Mouse (Mus musculus) CH12.LX (cell line): ENCODE data around the gene Maats1. TPM values are rescaled to one million over a fixed set of nuclear protein-coding genes. Genes with fewer than 3 reads are reported as not detected.

Experiments used
- DNase-seq: peaks from one replicate; pipeline ENCODE4 v3.0.0-alpha.2; 2013; ENCODE audit errors: extremely low read depth
- H3K27ac ChIP-seq: 2 replicates; pipeline ENCODE4 v1.5.1; 2012; ENCODE audit warnings: low read depth, mild to moderate bottlenecking, control low read depth, moderate library complexity; ENCODE audit not compliant: insufficient read depth
- H3K27me3 ChIP-seq: replicated peaks from 2 replicates; pipeline ENCODE3; 2012; ENCODE audit warnings: inconsistent platforms
- H3K36me3 ChIP-seq, 2 experiments: replicated peaks in 1 of 2; 2 replicates each; pipeline versions ENCODE3 to v1.6.1; 2012; ENCODE audit warnings: inconsistent platforms in 1 of 2, low read length in 1 of 2, mild to moderate bottlenecking in 1 of 2, mixed read lengths in 1 of 2, moderate library complexity in 1 of 2; ENCODE audit not compliant: control insufficient read depth in 1 of 2, insufficient read depth in 1 of 2
- H3K4me1 ChIP-seq, 2 experiments: 2 replicates each; pipeline ENCODE4 v1.6.1; 2012; ENCODE audit warnings: inconsistent platforms in 1 of 2, moderate library complexity in 1 of 2; ENCODE audit not compliant: insufficient read depth in 2 of 2, control insufficient read depth in 1 of 2
- H3K4me2 ChIP-seq: 2 replicates; pipeline ENCODE4 v1.6.1; 2012; ENCODE audit warnings: low read depth, mild to moderate bottlenecking, control low read depth; ENCODE audit not compliant: poor library complexity, insufficient read depth, severe bottlenecking
- H3K4me3 ChIP-seq, 3 experiments: fragments of 150-350 bp in 1 of 3; sonication (generic) in 1 of 3; replicated peaks in 1 of 3; 2 replicates each; pipeline versions ENCODE3 to v1.5.1; 2011 to 2012; ENCODE audit warnings: low read depth in 2 of 3, low read length in 2 of 3, mild to moderate bottlenecking in 2 of 3, moderate library complexity in 2 of 3, control low read depth in 1 of 3, improper control_type of control experiment in 1 of 3, inconsistent platforms in 1 of 3, mixed read lengths in 1 of 3; ENCODE audit not compliant: poor library complexity in 1 of 3
- H3K79me2 ChIP-seq: replicated peaks from 2 replicates; pipeline ENCODE4 v1.6.1; 2012; ENCODE audit warnings: mild to moderate bottlenecking, moderate library complexity; ENCODE audit not compliant: control insufficient read depth, poor library complexity, insufficient read depth, severe bottlenecking; ENCODE audit errors: extremely low read depth
- H3K9ac ChIP-seq: 2 replicates; pipeline ENCODE4 v1.6.1; 2012; ENCODE audit warnings: low read depth, mild to moderate bottlenecking, control low read depth, moderate library complexity; ENCODE audit not compliant: insufficient read depth
- H3K9me3 ChIP-seq: replicated peaks from 2 replicates; pipeline ENCODE3; 2012; ENCODE audit warnings: low read length, inconsistent platforms, mixed read lengths
- CHD1 ChIP-seq: IDR thresholded peaks from 2 replicates; pipeline ENCODE4 v1.6.1; 2012; ENCODE audit warnings: low read depth, low read length, improper control_type of control experiment, inconsistent platforms
- CTCF ChIP-seq, 2 experiments: IDR thresholded peaks in 1 of 2; conservative IDR thresholded peaks in 1 of 2; 2 replicates each; pipeline ENCODE4 v1.5.1; 2011 to 2012; ENCODE audit warnings: low read depth in 2 of 2, low read length in 2 of 2, improper control_type of control experiment in 1 of 2, inconsistent platforms in 1 of 2, mild to moderate bottlenecking in 1 of 2, moderate library complexity in 1 of 2
- ELF1 ChIP-seq: IDR thresholded peaks from 2 replicates; pipeline ENCODE4 v1.6.1; 2014; ENCODE audit warnings: low read depth, mild to moderate bottlenecking, inconsistent platforms, low read length, improper control_type of control experiment
- EP300 ChIP-seq: IDR thresholded peaks from 2 replicates; pipeline ENCODE4 v1.6.1; 2011; ENCODE audit warnings: low read length, improper control_type of control experiment
- HCFC1 ChIP-seq: IDR thresholded peaks from 2 replicates; pipeline ENCODE4 v1.6.1; 2012; ENCODE audit warnings: low read depth, mild to moderate bottlenecking, inconsistent platforms, low read length, improper control_type of control experiment
- IRF4 ChIP-seq: IDR thresholded peaks from 2 replicates; pipeline ENCODE4 v1.6.1; 2014; ENCODE audit warnings: low read depth, mild to moderate bottlenecking, inconsistent platforms, low read length, improper control_type of control experiment
- KAT2A ChIP-seq: IDR thresholded peaks from 2 replicates; pipeline ENCODE4 v1.6.1; 2012; ENCODE audit warnings: low read length, improper control_type of control experiment, inconsistent platforms; ENCODE audit not compliant: insufficient replicate concordance
- MAFK ChIP-seq: IDR thresholded peaks from 2 replicates; pipeline ENCODE4 v1.6.1; 2011; ENCODE audit warnings: low read length, improper control_type of control experiment; ENCODE audit not compliant: insufficient replicate concordance
- MAZ ChIP-seq: IDR thresholded peaks from 2 replicates; pipeline ENCODE4 v1.6.1; 2012; ENCODE audit warnings: low read depth, mild to moderate bottlenecking, inconsistent platforms, low read length, improper control_type of control experiment, moderate library complexity
- MEF2A ChIP-seq: IDR thresholded peaks from 2 replicates; pipeline ENCODE4 v1.6.1; 2014; ENCODE audit warnings: low read depth, mild to moderate bottlenecking, inconsistent platforms, low read length, improper control_type of control experiment, borderline replicate concordance
- MXI1 ChIP-seq: IDR thresholded peaks from 2 replicates; pipeline ENCODE4 v1.6.1; 2011; ENCODE audit warnings: mild to moderate bottlenecking, low read depth, low read length, improper control_type of control experiment
- MYC ChIP-seq: IDR thresholded peaks from 2 replicates; pipeline ENCODE4 v1.6.1; 2011; ENCODE audit warnings: low read depth, mild to moderate bottlenecking, improper control_type of control experiment, low read length
- NELFE ChIP-seq: IDR thresholded peaks from 2 replicates; pipeline ENCODE4 v1.6.1; 2011; ENCODE audit warnings: low read depth, low read length, improper control_type of control experiment
- PAX5 ChIP-seq: IDR thresholded peaks from 2 replicates; pipeline ENCODE4 v1.6.1; 2012; ENCODE audit warnings: low read length, inconsistent platforms, mixed read lengths
- POLR2A ChIP-seq: IDR thresholded peaks from 2 replicates; pipeline ENCODE4 v1.6.1; 2011; ENCODE audit warnings: low read depth, mild to moderate bottlenecking, improper control_type of control experiment, low read length
- POLR2AphosphoS2 ChIP-seq: IDR thresholded peaks from 2 replicates; pipeline ENCODE4 v1.6.1; 2011; ENCODE audit warnings: low read depth, low read length, improper control_type of control experiment
- RAD21 ChIP-seq: IDR thresholded peaks from 2 replicates; pipeline ENCODE4 v1.6.1; 2011; ENCODE audit warnings: low read depth, mild to moderate bottlenecking, low read length, improper control_type of control experiment, moderate library complexity
- RCOR1 ChIP-seq: conservative IDR thresholded peaks from 2 replicates; pipeline ENCODE4 v1.6.1; 2012; ENCODE audit warnings: low read depth, mild to moderate bottlenecking, inconsistent platforms, low read length, improper control_type of control experiment
- SIN3A ChIP-seq: IDR thresholded peaks from 2 replicates; pipeline ENCODE4 v1.6.1; 2012; ENCODE audit warnings: low read length, improper control_type of control experiment, inconsistent platforms
- SMC3 ChIP-seq: IDR thresholded peaks from 2 replicates; pipeline ENCODE4 v1.6.1; 2011; ENCODE audit warnings: low read depth, low read length, improper control_type of control experiment
- TCF12 ChIP-seq: IDR thresholded peaks from 2 replicates; pipeline ENCODE4 v1.6.1; 2014; ENCODE audit warnings: low read depth, mild to moderate bottlenecking, inconsistent platforms, low read length, improper control_type of control experiment
- UBTF ChIP-seq: IDR thresholded peaks from 2 replicates; pipeline ENCODE4 v1.6.1; 2012; ENCODE audit warnings: low read depth, mild to moderate bottlenecking, inconsistent platforms, low read length, improper control_type of control experiment, moderate library complexity
- USF1 ChIP-seq: IDR thresholded peaks from 2 replicates; pipeline ENCODE4 v1.6.1; 2014; ENCODE audit warnings: low read depth, mild to moderate bottlenecking, inconsistent platforms, low read length, improper control_type of control experiment
- USF2 ChIP-seq: conservative IDR thresholded peaks from 2 replicates; pipeline ENCODE4 v1.6.1; 2011; ENCODE audit warnings: low read depth, low read length, improper control_type of control experiment
- dilution Hi-C: fragments of 300-500 bp; cut with MboI; formaldehyde crosslinking; loops from 2 replicates; pipeline ENCODE4 v1.14.3; 2020; ENCODE audit warnings: low sequenced_read_pairs; ENCODE audit not compliant: extremely low pct_unique_long_range_greater_than_20kb, extremely low pct_ligation_motif_present
- in situ Hi-C: fragments of 300-500 bp; cut with MboI; formaldehyde crosslinking; loops from 3 replicates; pipeline ENCODE4 v1.14.3; 2019; ENCODE audit warnings: low sequenced_read_pairs, low pct_ligation_motif_present, low pct_unique_long_range_greater_than_20kb, mixed read lengths
- polyA plus RNA-seq: library from polyadenylated mRNA; unstranded; fragments of >175 nt; gene quantifications from 2 replicates; pipeline ENCODE4 v1.2.1, GENCODE M21; 2012; ENCODE audit warnings: low read depth; ENCODE audit not compliant: insufficient read length
- total RNA-seq, 2 experiments: library from RNA; depleted of rRNA; stranded (reverse); fragments of 300-350 nt in 1 of 2; fragments of >200 nt in 1 of 2; gene quantifications; 2 replicates each; pipeline ENCODE4 v1.2.3; 2012 to 2014

Gene Maats1
- total and polyA plus RNA-seq, 3 experiments: 1.9 to 3.9 (median 2.0) TPM

DNA sequence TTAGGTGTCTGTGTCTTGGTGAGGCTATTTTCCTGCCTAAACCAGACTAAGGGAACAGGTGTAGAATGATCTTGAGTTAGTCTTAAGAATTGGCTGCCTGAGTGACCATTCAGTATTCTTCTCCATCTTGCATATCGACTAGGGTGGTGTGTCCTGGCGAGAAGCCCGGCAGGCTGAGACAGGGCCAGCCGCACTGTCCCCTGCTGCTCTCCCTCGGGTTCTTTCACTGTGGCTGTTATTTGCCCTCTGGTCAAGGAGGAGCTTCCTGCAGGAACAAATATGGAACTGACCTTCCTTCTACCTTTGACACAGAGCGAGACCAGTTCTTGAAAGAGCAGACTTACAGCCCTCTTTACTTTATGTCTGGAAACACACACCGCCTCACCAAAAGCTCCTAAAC, 10.1 kb upstream of the Maats1 start:
- Histone ChIP-seq H3K9ac (no peak overlapping the region), H3K36me3 (peaks cover 38 to 71% of the 10 kb centered on the region in 2 experiments), H3K9me3 (no peaks in the 10 kb centered on the region), H3K4me1 (peaks cover 16 to 46% of the 10 kb centered on the region in 2 experiments), H3K4me2 (no peak overlapping the region), H3K79me2 (peaks cover 62% of the 10 kb centered on the region), H3K4me3 (no peak overlapping the region), H3K27me3 (no peaks in the 10 kb centered on the region), H3K27ac (peak overlapping the region; percentile 5)
- TF ChIP-seq POLR2AphosphoS2 (peak; percentile 1; the same call in 1 of the 2 replicates), MXI1 (no peak)
- in situ Hi-C loops: no loop called here
- DNase-seq: no peak
- dilution Hi-C loops: no loop called here

DNA sequence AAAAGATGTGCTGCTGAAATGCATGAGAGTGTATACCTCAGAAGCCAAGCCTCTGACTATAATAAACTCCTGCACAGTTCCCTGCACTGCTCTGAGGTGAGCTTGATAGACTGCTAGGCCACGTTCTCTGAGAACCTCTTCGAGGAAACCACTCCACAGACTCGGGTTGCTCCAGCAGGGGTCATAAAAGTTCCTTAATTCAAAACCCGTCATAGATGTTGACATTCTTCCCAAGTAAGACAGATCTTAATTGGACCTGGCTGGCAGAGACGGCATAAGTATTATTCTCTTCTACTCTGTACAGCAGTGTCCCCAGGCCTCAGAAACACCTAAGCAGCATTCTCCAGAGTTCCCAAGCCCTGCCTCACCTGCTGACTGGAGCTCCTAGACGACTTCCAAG, 9.0 kb upstream of the Maats1 start:
- H3K9ac ChIP-seq: peak overlapping the region; percentile 1; the same call in 1 of the 2 replicates
- TF ChIP-seq MAZ: no peak
- TF ChIP-seq SMC3: peak; percentile 38
- TF ChIP-seq UBTF: no peak
- TF ChIP-seq MYC: peak; percentile 4; the same call in 1 of the 2 replicates
- TF ChIP-seq TCF12: no peak
- TF ChIP-seq MEF2A: no peak
- TF ChIP-seq USF1: no peak
- no peak for TF ChIP-seq HCFC1
- TF ChIP-seq SIN3A: no peak
- no peak for TF ChIP-seq RCOR1
- no peak for TF ChIP-seq ELF1
- TF ChIP-seq RAD21: peak; percentile 58
- TF ChIP-seq IRF4: no peak
- TF ChIP-seq CTCF (conservative IDR thresholded peaks at IDR 0.05 in 1 of 2, IDR thresholded peaks at IDR 0.05 in 1 of 2; ENCODE audit: low read depth in 2 of 2, low read length in 2 of 2): peak in 1 of 2 experiments; percentile 50; a peak in 2 of 4 replicates
- TF ChIP-seq EP300: no peak
- TF ChIP-seq MAFK: no peak
- no peak for TF ChIP-seq NELFE
- TF ChIP-seq KAT2A: no peak
- no peak for TF ChIP-seq USF2
- 0 out of 2 replicates have a peak, but pooled peaks have one; percentile 15 for TF ChIP-seq POLR2A
- no peak; the same call in 1 of the 2 replicates for TF ChIP-seq CHD1
- no peak for TF ChIP-seq PAX5
- H3K36me3 ChIP-seq: peaks cover 37 to 60% of the 10 kb centered on the region in 2 experiments
- H3K27ac ChIP-seq: peak overlapping the region; percentile 55
- dilution Hi-C loops: no loop called here
- DNase-seq: no peak
- H3K4me3 ChIP-seq: peak overlapping the region in 1 of 3 experiments; percentile 23
- H3K4me1 ChIP-seq: peaks cover 16 to 52% of the 10 kb centered on the region in 2 experiments
- H3K79me2 ChIP-seq: peaks cover 64% of the 10 kb centered on the region
- H3K4me2 ChIP-seq: peak overlapping the region; percentile 39
- H3K9me3 ChIP-seq: no peaks in the 10 kb centered on the region
- in situ Hi-C loops: no loop called here
- H3K27me3 ChIP-seq: no peaks in the 10 kb centered on the region
